Mouse (Mus musculus): ENCODE measurements around the gene Foxr1. TPM values are rescaled to one million over a fixed set of nuclear protein-coding genes. Genes with fewer than 3 reads are reported as not detected.

The Foxr1 gene
- polyA plus RNA-seq, 1 experiment from 2014 or later: not detected

- peak overlapping the region; percentile 96 for H3K27ac ChIP-seq
- peaks cover 78% of the 10 kb centered on the region for H3K4me1 ChIP-seq
- under 1% methylated on average over 12 of the region's 12 CpGs for WGBS
- peak overlapping the region; percentile 97 for H3K4me3 ChIP-seq
- no peaks in the 10 kb centered on the region for H3K27me3 ChIP-seq (ENCODE audit: insufficient read depth, poor library complexity, severe bottlenecking)
- no peak for DNase-seq (ENCODE audit: low spot score)
- H3K9me3 ChIP-seq: no peaks in the 10 kb centered on the region
- no peaks in the 10 kb centered on the region for H3K36me3 ChIP-seq
Observed at GRCm38 (mm10) chr9:44483510-44484044, 42.6 kb upstream of the Foxr1 start.

DNA sequence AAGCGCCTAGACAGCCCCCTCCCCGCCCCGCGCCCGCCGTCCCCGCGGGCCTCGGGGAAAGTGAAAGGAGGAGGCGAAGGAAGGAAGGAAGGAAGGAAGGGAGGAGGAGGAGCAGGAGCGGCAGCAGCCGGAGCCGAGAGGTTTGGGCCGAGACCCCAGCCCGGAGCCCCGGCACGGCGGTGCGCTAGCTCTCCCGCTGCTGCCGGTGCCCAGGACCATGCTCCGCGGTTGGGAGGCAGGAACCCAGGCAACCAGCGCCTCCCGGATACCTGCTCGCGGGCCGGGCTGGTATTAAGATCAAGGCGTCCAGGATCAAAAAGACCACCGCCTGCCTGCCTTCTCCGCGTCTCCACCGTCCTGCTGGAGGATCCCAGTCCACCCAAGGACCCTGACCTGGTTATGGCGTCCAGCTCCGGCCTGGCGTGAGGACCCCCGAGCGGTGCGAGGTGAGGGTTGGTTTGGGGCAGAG lies 42.1 kb upstream of the Foxr1 start:
- Histone ChIP-seq H3K9me3 (no peaks in the 10 kb centered on the region), H3K27me3 (ENCODE audit: insufficient read depth, poor library complexity, severe bottlenecking) (no peaks in the 10 kb centered on the region), H3K27ac (peak overlapping the region; percentile 96), H3K4me1 (peaks cover 75% of the 10 kb centered on the region), H3K4me3 (peak overlapping the region; percentile 97), H3K36me3 (no peaks in the 10 kb centered on the region)
- under 1% methylated on average over 39 of the region's 39 CpGs for WGBS
- DNase-seq (ENCODE audit: low spot score): no peak

GRCm38 (mm10) chr9:44482552-44482951 lies 41.6 kb upstream of the Foxr1 start, which contains the start of gene Bcl9l:
Gene Bcl9l (plus strand): TSS chr9:44482825.
- no peaks in the 10 kb centered on the region for H3K27me3 ChIP-seq (ENCODE audit: insufficient read depth, poor library complexity, severe bottlenecking)
- H3K27ac ChIP-seq: peak within 1 kb of the TSS; percentile 96
- H3K36me3 ChIP-seq: no peaks in the 10 kb centered on the region
- peak within 1 kb of the TSS; percentile 97 for H3K4me3 ChIP-seq
- H3K9me3 ChIP-seq: no peaks in the 10 kb centered on the region
- peaks cover 75% of the 10 kb centered on the region for H3K4me1 ChIP-seq
- DNase-seq (ENCODE audit: low spot score): peak; percentile 97
- WGBS: under 1% methylated on average over 30 of the region's 31 CpGs

DNA sequence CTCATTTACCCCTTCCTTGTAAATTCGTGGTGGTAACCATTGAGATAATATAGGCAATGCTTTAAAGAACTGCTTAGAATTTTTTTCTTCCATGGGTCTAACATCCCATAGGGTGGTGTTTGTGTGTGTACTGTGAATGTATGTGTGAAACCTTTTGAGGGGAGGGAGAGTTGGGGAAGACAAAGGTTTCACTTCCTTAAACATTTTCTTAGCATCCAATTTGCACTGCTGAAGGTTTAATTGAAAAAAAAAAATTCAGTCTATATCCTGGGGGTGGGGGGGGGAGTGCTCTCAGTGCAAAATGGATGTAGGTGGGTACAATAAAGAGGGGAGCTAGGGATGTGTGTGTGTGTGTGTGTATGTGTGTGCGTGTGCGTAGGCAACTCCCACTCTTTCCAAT lies 41.2 kb upstream of the Foxr1 start:
- Histone ChIP-seq H3K4me3 (peak overlapping the region; percentile 97), H3K27ac (peak overlapping the region; percentile 96), H3K36me3 (no peaks in the 10 kb centered on the region), H3K9me3 (no peaks in the 10 kb centered on the region), H3K27me3 (ENCODE audit: insufficient read depth, poor library complexity, severe bottlenecking) (no peaks in the 10 kb centered on the region), H3K4me1 (peaks cover 75% of the 10 kb centered on the region)
- DNase-seq (ENCODE audit: low spot score): no peak
- 7% methylated on average over 3 of the region's 3 CpGs for WGBS

DNA sequence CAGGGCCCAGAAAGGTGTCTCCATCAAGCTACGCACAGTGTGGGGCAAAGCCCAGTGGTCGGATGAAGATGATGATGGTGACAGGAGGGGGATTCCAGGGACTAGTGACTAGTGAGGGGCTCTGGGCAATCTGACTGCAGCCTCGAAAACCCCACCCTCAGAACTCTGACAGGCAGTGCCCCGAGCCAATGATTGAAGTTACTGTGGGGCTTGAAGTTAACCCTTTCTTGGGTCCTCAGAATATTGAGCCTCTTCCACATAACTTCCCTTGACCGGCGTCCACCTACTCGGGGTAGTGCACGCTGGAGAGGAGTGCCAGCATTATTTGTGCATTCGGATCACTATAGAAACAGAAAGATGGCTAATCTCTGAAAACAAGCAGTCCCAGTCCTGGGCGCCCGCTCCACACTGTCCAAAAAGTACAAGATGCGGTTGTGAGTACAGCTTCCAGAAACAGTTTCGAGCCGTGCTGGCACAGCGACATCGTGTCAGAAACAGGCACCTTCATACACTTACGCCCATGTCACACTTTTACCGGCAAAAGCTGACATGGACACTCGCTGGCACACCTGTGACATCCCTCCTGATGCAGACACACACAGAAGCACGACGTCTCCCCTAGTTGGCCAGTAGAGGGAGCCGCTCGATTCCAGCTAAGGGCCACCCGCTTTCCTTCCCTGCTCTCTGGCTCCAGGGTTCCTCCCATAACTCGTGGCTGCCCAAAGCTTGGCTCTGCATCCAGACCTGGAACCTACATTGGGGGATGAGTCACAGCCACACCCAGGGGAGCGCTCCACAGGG lies 38.9 kb upstream of the Foxr1 start:
- Histone ChIP-seq H3K27ac (peak overlapping the region; percentile 91), H3K9me3 (no peaks in the 10 kb centered on the region), H3K4me3 (peak overlapping the region; percentile 76), H3K27me3 (ENCODE audit: insufficient read depth, poor library complexity, severe bottlenecking) (0 out of 2 replicates have a peak, but pooled peaks cover 3% of the 10 kb centered on the region), H3K4me1 (peaks cover 52% of the 10 kb centered on the region), H3K36me3 (no peaks in the 10 kb centered on the region)
- WGBS: under 1% methylated on average over 26 of the region's 26 CpGs
- peak; percentile 92 for DNase-seq (ENCODE audit: low spot score)

GRCm38 (mm10) chr9:44478959-44479605 lies 38.1 kb upstream of the Foxr1 start:
- Histone ChIP-seq H3K4me1 (peaks cover 48% of the 10 kb centered on the region), H3K4me3 (peak overlapping the region; percentile 76), H3K9me3 (no peaks in the 10 kb centered on the region), H3K27me3 (ENCODE audit: insufficient read depth, poor library complexity, severe bottlenecking) (0 out of 2 replicates have a peak, but pooled peaks cover 3% of the 10 kb centered on the region), H3K27ac (peak overlapping the region; percentile 91), H3K36me3 (no peaks in the 10 kb centered on the region)
- DNase-seq (ENCODE audit: low spot score): peak; percentile 94
- WGBS: under 1% methylated on average over 29 of the region's 29 CpGs

DNA sequence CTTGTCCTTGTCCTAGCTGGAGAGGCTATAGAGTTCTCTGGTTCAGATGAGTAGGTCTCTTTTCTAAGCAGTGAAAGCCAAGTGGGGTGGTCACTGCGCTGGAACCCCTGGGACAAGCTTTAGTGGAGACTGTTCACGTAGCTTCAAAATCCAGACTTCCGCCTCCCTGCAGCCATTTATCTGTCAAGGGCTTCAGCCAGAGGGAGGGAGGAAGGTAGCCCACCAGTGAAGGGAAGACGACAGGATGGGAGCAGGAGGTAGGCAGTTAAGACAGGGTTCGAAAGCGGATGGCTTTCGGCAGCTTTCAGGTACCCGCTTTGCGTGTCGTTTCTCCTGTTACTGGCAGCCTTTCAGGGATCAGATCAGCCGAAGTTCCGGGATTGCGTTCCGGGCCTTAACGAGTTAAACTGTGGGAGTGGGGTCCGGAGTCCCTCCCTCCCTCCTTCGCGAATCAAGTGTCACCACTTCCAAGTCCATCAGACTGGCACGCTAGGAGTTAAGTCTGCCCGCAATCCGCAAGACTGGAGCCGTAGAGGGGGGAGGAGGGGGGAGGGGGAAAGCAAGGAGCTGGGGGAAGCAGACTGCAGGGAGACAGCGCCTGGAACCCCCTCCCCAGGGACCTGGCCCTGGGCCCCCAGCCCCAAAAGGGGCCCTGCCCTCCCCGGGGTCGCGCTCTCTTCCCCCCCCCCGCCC lies 37.4 kb upstream of the Foxr1 start:
- Histone ChIP-seq H3K27me3 (ENCODE audit: insufficient read depth, poor library complexity, severe bottlenecking) (0 out of 2 replicates have a peak, but pooled peaks cover 3% of the 10 kb centered on the region), H3K9me3 (no peaks in the 10 kb centered on the region), H3K36me3 (no peaks in the 10 kb centered on the region), H3K27ac (peak overlapping the region; percentile 91), H3K4me1 (peaks cover 42% of the 10 kb centered on the region), H3K4me3 (peak overlapping the region; percentile 76)
- under 1% methylated on average over 24 of the region's 27 CpGs for WGBS
- peak; percentile 91 for DNase-seq (ENCODE audit: low spot score)

GRCm38 (mm10) chr9:44477339-44478228 lies 36.6 kb upstream of the Foxr1 start:
- WGBS: 3% methylated on average over 24 of the region's 24 CpGs
- DNase-seq (ENCODE audit: low spot score): no peak
- 0 out of 2 replicates have a peak, but pooled peaks cover 3% of the 10 kb centered on the region for H3K27me3 ChIP-seq (ENCODE audit: insufficient read depth, poor library complexity, severe bottlenecking)
- H3K9me3 ChIP-seq: no peaks in the 10 kb centered on the region
- peak overlapping the region; percentile 91 for H3K27ac ChIP-seq
- peak overlapping the region; percentile 76 for H3K4me3 ChIP-seq
- H3K4me1 ChIP-seq: peaks cover 41% of the 10 kb centered on the region
- no peaks in the 10 kb centered on the region for H3K36me3 ChIP-seq

- Histone ChIP-seq H3K27me3 (ENCODE audit: insufficient read depth, poor library complexity, severe bottlenecking) (0 out of 2 replicates have a peak, but pooled peaks cover 3% of the 10 kb centered on the region), H3K4me3 (no peak overlapping the region), H3K27ac (no peak overlapping the region), H3K9me3 (no peaks in the 10 kb centered on the region), H3K36me3 (no peaks in the 10 kb centered on the region), H3K4me1 (peaks cover 27% of the 10 kb centered on the region)
- no peak for DNase-seq (ENCODE audit: low spot score)
- WGBS: 84% methylated on average over 3 of the region's 3 CpGs
Observed at GRCm38 (mm10) chr9:44475936-44476335, 35.0 kb upstream of the Foxr1 start.

- Histone ChIP-seq H3K27me3 (ENCODE audit: insufficient read depth, poor library complexity, severe bottlenecking) (0 out of 2 replicates have a peak, but pooled peaks cover 3% of the 10 kb centered on the region), H3K36me3 (no peaks in the 10 kb centered on the region), H3K4me1 (peaks cover 18% of the 10 kb centered on the region), H3K4me3 (no peak overlapping the region), H3K9me3 (no peaks in the 10 kb centered on the region), H3K27ac (no peak overlapping the region)
- no peak for DNase-seq (ENCODE audit: low spot score)
- WGBS: 39% methylated on average over 1 of the region's 1 CpGs
Observed at GRCm38 (mm10) chr9:44474327-44474726, 33.4 kb upstream of the Foxr1 start.

DNA sequence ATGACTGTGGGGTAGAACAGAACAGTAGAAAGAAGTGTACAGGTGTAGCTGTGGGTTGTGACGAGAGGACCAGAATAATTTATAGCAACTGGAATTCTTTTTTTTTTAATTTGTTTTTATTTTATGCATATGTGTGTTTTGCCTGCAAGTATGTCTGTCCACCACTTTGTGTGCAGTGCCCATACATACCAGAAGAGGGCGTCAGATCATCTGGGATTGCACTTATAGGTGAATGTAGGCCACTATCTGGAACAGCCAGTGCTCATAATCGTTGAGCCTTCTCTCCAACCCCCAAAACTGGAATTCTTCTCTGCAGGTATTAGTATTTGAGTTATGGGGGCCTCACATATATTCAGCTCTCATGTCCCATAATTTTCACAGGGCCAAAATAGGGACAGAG lies 32.2 kb upstream of the Foxr1 start:
- no peak for DNase-seq (ENCODE audit: low spot score)
- Histone ChIP-seq H3K4me3 (no peak overlapping the region), H3K4me1 (peaks cover 14% of the 10 kb centered on the region), H3K36me3 (no peaks in the 10 kb centered on the region), H3K27me3 (ENCODE audit: insufficient read depth, poor library complexity, severe bottlenecking) (peaks cover 9% of the 10 kb centered on the region; the same call in 1 of the 2 replicates), H3K27ac (no peak overlapping the region), H3K9me3 (no peaks in the 10 kb centered on the region)
- WGBS: 56% methylated on average over 3 of the region's 3 CpGs

DNA sequence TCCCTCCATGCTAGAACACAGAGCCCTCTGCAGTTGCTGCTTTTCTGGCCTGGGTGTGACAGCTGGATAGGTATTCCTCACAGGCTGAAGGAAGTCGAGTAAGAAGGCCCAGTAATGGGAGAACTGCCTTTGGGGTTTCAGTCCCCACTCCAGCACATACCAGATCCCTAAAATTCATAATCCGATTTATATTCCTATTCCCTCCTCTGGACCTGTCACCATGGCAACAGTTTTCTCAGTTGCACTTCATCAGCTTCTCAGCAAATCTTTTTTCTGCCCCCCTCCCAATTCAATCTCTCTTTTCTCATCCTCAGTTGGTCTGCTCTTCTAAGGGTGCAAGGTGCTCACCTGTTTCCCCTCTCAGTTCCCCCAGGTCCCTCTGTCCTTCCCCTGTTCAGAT lies 27.9 kb upstream of the Foxr1 start:
- 61% methylated on average over 2 of the region's 2 CpGs for WGBS
- no peaks in the 10 kb centered on the region for H3K9me3 ChIP-seq
- H3K4me1 ChIP-seq: no peaks in the 10 kb centered on the region
- DNase-seq (ENCODE audit: low spot score): no peak
- H3K27ac ChIP-seq: no peak overlapping the region
- peaks cover 11% of the 10 kb centered on the region; the same call in 1 of the 2 replicates for H3K27me3 ChIP-seq (ENCODE audit: insufficient read depth, poor library complexity, severe bottlenecking)
- no peaks in the 10 kb centered on the region for H3K36me3 ChIP-seq
- no peak overlapping the region for H3K4me3 ChIP-seq

Measured in heart, embryonic 10.5 days (tissue).